Mouse (Mus musculus): Measurements from ENCODE around the gene Cpeb4.

GRCm38 (mm10) chr11:31871135-31871541, 873 bp upstream of the Cpeb4 start:
- TF ChIP-seq CTCF (IDR thresholded peaks at IDR 0.05): peak; percentile 18; the same call in 1 of the 2 replicates
- no peak for TF ChIP-seq EP300 (IDR thresholded peaks at IDR 0.05)
